Mouse (Mus musculus) hindbrain, postnatal 0 days (tissue): ENCODE measurements around the gene Sulf2. TPM values are rescaled to one million over a fixed set of nuclear protein-coding genes. Genes with fewer than 3 reads are reported as not detected.

Experiments used
- ATAC-seq: fragments of 200-750 bp; cut with Nextera tagmentation; 2 replicates; pipeline ENCODE4 v1.8.0; 2017; ENCODE audit warnings: mild to moderate bottlenecking, moderate TSS enrichment, moderate library complexity
- DNase-seq: peaks from one replicate; pipeline ENCODE4 v3.0.0-alpha.2; 2015; ENCODE audit warnings: low spot score
- H3K27ac ChIP-seq: fragments of 300-500 bp; sonication (generic); 2 replicates; pipeline ENCODE4 v1.5.1; 2014; ENCODE audit warnings: mild to moderate bottlenecking
- H3K27me3 ChIP-seq: fragments of 300-500 bp; sonication (generic); 2 replicates; pipeline ENCODE4 v1.6.1; 2014; ENCODE audit warnings: low read length, mixed read lengths; ENCODE audit not compliant: insufficient read depth
- H3K36me3 ChIP-seq: fragments of 300-500 bp; sonication (generic); 2 replicates; pipeline ENCODE4 v1.6.1; 2014; ENCODE audit warnings: low read length, mixed read lengths; ENCODE audit not compliant: insufficient read depth
- H3K4me1 ChIP-seq: fragments of 300-500 bp; sonication (generic); 2 replicates; pipeline ENCODE4 v1.6.1; 2014; ENCODE audit warnings: antibody characterized with exemption, low read length, mixed read lengths; ENCODE audit not compliant: insufficient read depth
- H3K4me2 ChIP-seq: fragments of 300-500 bp; sonication (generic); 2 replicates; pipeline ENCODE4 v1.6.1; 2014; ENCODE audit warnings: low read depth, mild to moderate bottlenecking, low read length, moderate library complexity, mixed read lengths
- H3K4me3 ChIP-seq: fragments of 300-500 bp; sonication (generic); 2 replicates; pipeline ENCODE4 v1.5.1; 2014; ENCODE audit warnings: low read length
- H3K9ac ChIP-seq: fragments of 300-500 bp; sonication (generic); replicated peaks from 2 replicates; pipeline ENCODE4 v1.6.1; 2014; ENCODE audit warnings: mild to moderate bottlenecking, low read length, moderate library complexity, mixed read lengths
- H3K9me3 ChIP-seq: fragments of 300-500 bp; sonication (generic); 2 replicates; pipeline ENCODE4 v1.6.1; 2016; ENCODE audit warnings: low read length, mixed read lengths
- CTCF ChIP-seq: IDR thresholded peaks from 2 replicates; pipeline ENCODE4 v1.5.1; 2016; ENCODE audit warnings: antibody characterized with exemption, control low read depth, low read depth
- WGBS: fragments of 180-500 bp; shearing (Covaris S2); extraction: QIAGEN DNeasy Blood & Tissue Kit; methylation state at CpG from one replicate; pipeline ENCODE4 v1.1.7; 2014; 5-methylcytosine and 5-hydroxymethylcytosine counted together
- polyA plus RNA-seq: library from polyadenylated mRNA; unstranded; fragments of >200 nt; fragmentation: Nextera tagmentation; extraction: Ambion mirVana; gene quantifications from 2 replicates; pipeline ENCODE4 v1.2.1, GENCODE M21; 2015
- total RNA-seq: library from RNA; depleted of rRNA; stranded (reverse); fragments of >200 nt; gene quantifications from 2 replicates; pipeline ENCODE4 v1.2.3, GENCODE M21; 2014

Gene Sulf2
- total and polyA plus RNA-seq, 2 experiments from 2014 or later = 81.6 to 111 TPM

GRCm38 (mm10) chr2:166145031-166145430 is 10.4 kb downstream of the Sulf2 start:
- Histone ChIP-seq H3K27me3 (peaks cover 6% of the 10 kb centered on the region; the same call in 1 of the 2 replicates), H3K9ac (no peak overlapping the region), H3K4me1 (peaks cover 10% of the 10 kb centered on the region; the same call in 1 of the 2 replicates), H3K4me3 (no peak overlapping the region), H3K27ac (no peak overlapping the region), H3K36me3 (no peaks in the 10 kb centered on the region), H3K9me3 (no peaks in the 10 kb centered on the region), H3K4me2 (no peak overlapping the region)
- no peak for TF ChIP-seq CTCF
- 77% methylated on average over 8 of the region's 8 CpGs for WGBS
- ATAC-seq (no peak), DNase-seq (no peak)

DNA sequence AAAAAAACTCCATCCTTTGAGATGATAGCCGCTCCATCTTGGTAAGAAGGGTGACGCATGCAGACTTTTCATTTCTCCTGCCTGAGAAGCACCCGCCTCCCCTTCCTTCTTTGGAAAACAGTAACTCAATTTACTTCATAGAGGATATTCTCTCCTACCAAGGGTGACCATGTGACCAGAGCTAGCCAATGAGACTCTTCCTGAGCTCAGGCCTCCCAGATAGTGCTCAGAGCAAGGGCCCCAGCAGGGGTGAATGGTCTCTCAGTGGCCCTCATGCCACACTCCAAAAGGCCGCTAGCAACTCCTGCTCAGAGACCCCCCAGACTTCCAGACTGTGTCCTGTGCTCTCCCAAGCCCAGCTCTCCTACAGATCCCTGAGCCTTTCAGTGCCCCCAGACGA is 11.6 kb downstream of the Sulf2 start:
- no peaks in the 10 kb centered on the region for H3K36me3 ChIP-seq
- ATAC-seq = no peak
- H3K4me1 ChIP-seq = peaks cover 10% of the 10 kb centered on the region; the same call in 1 of the 2 replicates
- no peak overlapping the region for H3K4me3 ChIP-seq
- no peak overlapping the region for H3K27ac ChIP-seq
- 74% methylated on average over 5 of the region's 5 CpGs for WGBS
- H3K9me3 ChIP-seq = no peaks in the 10 kb centered on the region
- no peak overlapping the region for H3K9ac ChIP-seq
- TF ChIP-seq CTCF = no peak
- DNase-seq = no peak
- H3K4me2 ChIP-seq = no peak overlapping the region
- H3K27me3 ChIP-seq = peaks cover 6% of the 10 kb centered on the region; the same call in 1 of the 2 replicates

- no peak for TF ChIP-seq CTCF
- ATAC-seq = peak; percentile 73; the same call in 1 of the 2 replicates
- H3K9ac ChIP-seq = no peak overlapping the region
- H3K9me3 ChIP-seq = no peaks in the 10 kb centered on the region
- no peaks in the 10 kb centered on the region for H3K36me3 ChIP-seq
- H3K4me1 ChIP-seq = peaks cover 10% of the 10 kb centered on the region; the same call in 1 of the 2 replicates
- WGBS = 26% methylated on average over 19 of the region's 19 CpGs
- DNase-seq = peak; percentile 66
- no peak overlapping the region for H3K4me2 ChIP-seq
- no peak overlapping the region for H3K4me3 ChIP-seq
- H3K27ac ChIP-seq = peak overlapping the region; percentile 72
- peaks cover 5% of the 10 kb centered on the region; the same call in 1 of the 2 replicates for H3K27me3 ChIP-seq
Observed at GRCm38 (mm10) chr2:166142561-166143112, 12.8 kb downstream of the Sulf2 start.

DNA sequence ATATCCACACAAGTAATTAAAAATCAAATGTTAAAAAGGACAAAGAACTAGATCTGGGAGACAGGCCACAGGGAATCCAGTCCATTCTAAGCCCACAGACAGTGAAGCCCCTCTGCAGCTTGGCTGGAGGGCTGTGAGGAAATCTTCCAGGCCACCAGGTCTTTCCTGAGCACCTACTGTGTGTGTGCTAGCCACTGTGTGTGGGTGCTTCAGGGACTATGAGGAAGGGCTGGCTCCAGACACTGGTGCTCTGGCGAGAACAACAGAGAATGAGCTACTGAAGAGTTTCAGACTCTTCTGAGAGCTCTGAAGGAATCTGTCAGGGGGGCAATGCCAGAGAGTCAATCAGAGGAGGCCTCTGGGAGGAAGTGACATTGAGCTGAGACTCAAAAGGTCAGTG is 13.6 kb downstream of the Sulf2 start:
- H3K4me1 ChIP-seq = peaks cover 10% of the 10 kb centered on the region; the same call in 1 of the 2 replicates

GRCm38 (mm10) chr2:166141039-166141438 is 14.4 kb downstream of the Sulf2 start:
- no peak overlapping the region for H3K4me3 ChIP-seq
- H3K36me3 ChIP-seq = no peaks in the 10 kb centered on the region
- H3K4me2 ChIP-seq = no peak overlapping the region
- no peaks in the 10 kb centered on the region for H3K9me3 ChIP-seq
- no peak for TF ChIP-seq CTCF
- DNase-seq (no peak), ATAC-seq (no peak)
- peaks cover 17% of the 10 kb centered on the region; the same call in 1 of the 2 replicates for H3K4me1 ChIP-seq
- whole genome bisulfite sequencing = 95% methylated on average over 6 of the region's 6 CpGs
- no peaks in the 10 kb centered on the region for H3K27me3 ChIP-seq
- no peak overlapping the region for H3K9ac ChIP-seq
- no peak overlapping the region for H3K27ac ChIP-seq

More for the DNA sequence above, 13.6 kb downstream of the Sulf2 start:
- no peaks in the 10 kb centered on the region for H3K9me3 ChIP-seq
- ATAC-seq (no peak), DNase-seq (no peak)
- H3K4me2 ChIP-seq = no peak overlapping the region
- no peak overlapping the region for H3K4me3 ChIP-seq
- H3K27ac ChIP-seq = peak overlapping the region; percentile 72; the same call in 1 of the 2 replicates
- H3K36me3 ChIP-seq = no peaks in the 10 kb centered on the region
- 38% methylated on average over 1 of the region's 1 CpGs for WGBS
- no peaks in the 10 kb centered on the region for H3K27me3 ChIP-seq
- no peak for TF ChIP-seq CTCF
- H3K9ac ChIP-seq = no peak overlapping the region

GRCm38 (mm10) chr2:166140427-166140826 is 15.0 kb downstream of the Sulf2 start:
- H3K4me2 ChIP-seq = no peak overlapping the region
- H3K36me3 ChIP-seq = no peaks in the 10 kb centered on the region
- 55% methylated on average over 9 of the region's 9 CpGs for WGBS
- ATAC-seq = no peak
- H3K4me3 ChIP-seq = no peak overlapping the region
- H3K27ac ChIP-seq = no peak overlapping the region
- no peak overlapping the region for H3K9ac ChIP-seq
- DNase-seq = peak; percentile 35
- no peaks in the 10 kb centered on the region for H3K27me3 ChIP-seq
- no peaks in the 10 kb centered on the region for H3K9me3 ChIP-seq
- peaks cover 21% of the 10 kb centered on the region; the same call in 1 of the 2 replicates for H3K4me1 ChIP-seq
- no peak for TF ChIP-seq CTCF

DNA sequence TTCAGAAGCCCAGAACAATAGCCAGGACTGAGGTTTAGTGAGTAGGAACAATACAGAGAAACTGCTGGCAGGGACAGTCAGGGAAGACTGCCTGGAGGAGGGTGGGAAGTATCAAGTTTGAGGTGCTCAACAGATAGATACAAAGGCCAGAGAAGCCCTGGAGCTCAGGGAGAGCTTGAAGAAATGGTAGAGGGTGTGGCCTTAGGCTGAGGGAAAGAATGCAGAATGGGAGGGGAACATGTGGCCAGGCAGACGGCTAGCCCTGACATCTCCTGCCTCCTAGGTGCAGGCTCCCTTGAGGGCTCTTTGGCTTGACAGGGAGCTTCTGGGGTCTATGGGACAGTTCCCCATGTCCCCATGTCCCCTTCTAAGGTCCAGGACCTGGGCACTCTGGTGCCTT is 17.2 kb downstream of the Sulf2 start:
- WGBS = 45% methylated on average over 1 of the region's 1 CpGs
- peaks cover 20% of the 10 kb centered on the region; the same call in 1 of the 2 replicates for H3K4me1 ChIP-seq
- no peak for DNase-seq
- no peak for ATAC-seq
- no peaks in the 10 kb centered on the region for H3K36me3 ChIP-seq
- H3K4me3 ChIP-seq = no peak overlapping the region
- H3K9me3 ChIP-seq = no peaks in the 10 kb centered on the region
- H3K9ac ChIP-seq = no peak overlapping the region
- H3K4me2 ChIP-seq = no peak overlapping the region
- TF ChIP-seq CTCF = no peak
- H3K27ac ChIP-seq = no peak overlapping the region
- H3K27me3 ChIP-seq = no peaks in the 10 kb centered on the region
